Mouse (Mus musculus): ENCODE measurements around the gene Pecr.

The Pecr gene

DNA sequence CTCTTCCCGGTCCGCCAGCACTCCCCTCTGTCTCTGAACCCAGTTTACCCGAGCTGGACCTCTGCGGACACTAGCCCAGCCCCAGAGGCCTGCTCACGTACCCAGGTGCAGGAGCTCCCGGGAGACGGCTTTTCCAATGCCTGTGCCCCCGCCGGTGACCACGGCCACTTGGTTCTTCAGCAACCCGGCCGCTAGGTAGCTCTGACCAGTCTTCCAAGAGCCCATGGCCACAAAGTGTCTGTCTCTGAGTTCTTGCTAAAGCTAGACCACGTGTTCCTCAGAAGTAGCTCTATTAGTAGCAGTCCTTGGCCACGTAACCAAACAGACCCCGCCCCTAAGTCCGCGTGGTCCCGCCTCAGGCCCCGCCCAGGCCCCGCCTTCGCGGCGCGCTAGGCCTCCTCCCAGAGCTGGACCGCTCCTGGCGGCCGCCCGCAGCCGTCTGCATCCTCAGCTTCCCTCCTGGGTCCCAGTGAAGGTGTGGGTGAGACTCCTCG lies at the start of gene Pecr, which contains the start of gene Tmem169:
Gene Pecr (minus strand): TSS at position 323 of the 494 bp plus-strand sequence.
Gene Tmem169 (plus strand): TSS at position 378 of the 494 bp plus-strand sequence.
- peak; percentile 95 for DNase-seq

DNA sequence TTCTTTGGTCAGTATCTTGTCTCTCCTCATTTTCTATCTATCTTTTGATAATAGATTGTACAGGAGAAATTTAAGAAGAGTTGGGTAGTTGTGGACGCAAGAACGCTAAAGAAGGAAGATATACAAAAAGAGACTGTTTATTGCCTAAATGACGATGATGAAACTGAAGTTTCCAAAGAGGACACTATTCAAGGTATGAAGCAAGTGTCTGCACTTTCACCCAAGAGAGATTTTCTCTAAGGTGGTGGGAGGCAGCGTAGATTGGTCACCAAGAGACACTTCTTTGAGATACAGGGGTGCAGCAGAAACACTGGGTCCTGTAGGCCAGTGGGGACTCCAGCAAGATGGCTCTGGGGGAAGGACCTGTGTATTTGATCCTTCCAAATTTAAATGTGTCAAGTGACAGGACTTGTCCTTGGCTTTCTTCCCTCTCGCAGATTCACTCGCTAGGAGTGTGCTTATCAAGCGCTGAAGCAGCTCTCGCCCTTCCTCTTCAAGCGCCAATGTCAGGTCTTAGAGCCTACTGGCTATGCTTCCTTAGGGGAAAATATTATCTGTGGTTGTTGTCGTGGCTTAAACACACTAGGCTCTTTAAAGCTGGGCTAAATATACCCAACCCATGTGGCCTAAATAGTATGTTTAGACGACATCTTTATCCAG lies 42.2 kb upstream of the Pecr start:
- DNase-seq: no peak

- DNase-seq: no peak
Measured at GRCm38 (mm10) chr1:72323248-72323647, 39.1 kb upstream of the Pecr start.

GRCm38 (mm10) chr1:72320759-72321158 lies 36.6 kb upstream of the Pecr start:
- DNase-seq: no peak

DNA sequence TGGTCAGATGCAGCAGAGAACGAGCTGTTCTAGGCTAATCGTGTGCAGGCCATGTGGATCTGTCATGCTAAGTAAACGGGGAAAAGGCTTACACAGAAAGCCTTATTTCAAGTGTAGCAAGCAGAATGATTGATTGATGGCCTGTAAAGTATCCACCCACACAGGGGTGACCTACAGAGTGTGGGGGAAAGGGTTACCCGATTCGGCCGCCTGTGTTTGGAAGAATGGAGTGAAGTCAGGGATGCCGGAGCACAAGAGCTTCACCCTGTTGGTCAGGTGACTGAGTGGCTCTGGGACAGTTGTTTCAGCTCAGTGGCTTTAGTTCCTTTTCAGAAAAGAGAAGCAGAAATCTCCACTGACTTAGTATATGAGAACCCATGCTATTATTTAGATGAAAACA lies 32.8 kb upstream of the Pecr start:
- no peak for DNase-seq

DNA sequence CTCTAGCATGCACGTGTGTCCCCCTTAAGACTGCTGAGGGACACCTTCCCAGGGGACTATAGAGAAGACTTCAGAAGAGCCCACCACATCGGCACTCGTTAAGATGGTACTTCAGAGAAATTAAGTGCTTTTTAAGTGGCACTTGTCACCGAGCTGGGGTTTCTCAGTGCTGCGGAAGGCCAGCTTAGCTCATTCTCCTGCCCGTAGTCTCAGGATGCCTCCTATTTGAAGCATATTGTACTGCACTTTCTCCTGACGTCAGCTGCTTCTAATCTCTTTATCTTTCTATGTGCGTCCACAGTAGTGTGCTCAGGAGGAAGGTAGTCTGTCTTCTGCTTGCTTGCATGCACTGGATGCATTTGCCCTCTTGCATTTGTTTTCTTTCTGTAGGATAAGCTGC lies 32.3 kb upstream of the Pecr start:
- DNase-seq: no peak

GRCm38 (mm10) chr1:72315447-72315846 lies 31.3 kb upstream of the Pecr start:
- DNase-seq: no peak

DNA sequence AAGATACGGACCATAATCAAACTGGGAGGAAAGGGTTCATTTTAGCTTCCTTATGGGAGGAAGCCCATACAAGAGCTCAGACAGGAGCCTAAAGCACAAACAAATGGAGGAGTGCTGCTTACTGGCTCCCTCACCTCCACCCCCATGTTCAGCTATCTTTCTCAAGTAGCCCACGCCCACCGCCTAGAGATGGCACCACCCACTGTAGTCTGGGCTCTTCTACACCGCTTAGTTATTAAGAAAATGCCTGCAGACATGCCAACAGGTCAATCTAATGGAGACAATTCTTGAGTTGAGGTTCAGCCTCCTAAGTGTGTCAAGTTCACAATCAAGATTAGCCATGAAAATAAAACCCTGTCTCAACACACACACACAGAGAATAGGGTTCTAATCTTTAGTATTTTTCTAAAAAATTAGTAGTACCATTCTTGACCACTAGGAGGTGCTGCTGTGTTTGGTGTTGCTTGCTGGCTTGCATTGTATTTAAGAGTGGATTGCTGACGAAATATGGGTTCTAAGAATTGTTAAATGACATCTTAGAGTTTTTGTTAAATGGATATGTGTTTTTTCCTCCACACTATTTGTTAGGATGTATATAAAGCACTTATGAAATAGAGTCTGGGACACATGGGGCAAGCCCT lies 29.4 kb upstream of the Pecr start:
- DNase-seq: no peak

GRCm38 (mm10) chr1:72312701-72313398 lies 28.7 kb upstream of the Pecr start:
- no peak for DNase-seq

GRCm38 (mm10) chr1:72309744-72310424 lies 25.8 kb upstream of the Pecr start:
- DNase-seq: no peak

GRCm38 (mm10) chr1:72308919-72309318 lies 24.8 kb upstream of the Pecr start:
- no peak for DNase-seq

DNA sequence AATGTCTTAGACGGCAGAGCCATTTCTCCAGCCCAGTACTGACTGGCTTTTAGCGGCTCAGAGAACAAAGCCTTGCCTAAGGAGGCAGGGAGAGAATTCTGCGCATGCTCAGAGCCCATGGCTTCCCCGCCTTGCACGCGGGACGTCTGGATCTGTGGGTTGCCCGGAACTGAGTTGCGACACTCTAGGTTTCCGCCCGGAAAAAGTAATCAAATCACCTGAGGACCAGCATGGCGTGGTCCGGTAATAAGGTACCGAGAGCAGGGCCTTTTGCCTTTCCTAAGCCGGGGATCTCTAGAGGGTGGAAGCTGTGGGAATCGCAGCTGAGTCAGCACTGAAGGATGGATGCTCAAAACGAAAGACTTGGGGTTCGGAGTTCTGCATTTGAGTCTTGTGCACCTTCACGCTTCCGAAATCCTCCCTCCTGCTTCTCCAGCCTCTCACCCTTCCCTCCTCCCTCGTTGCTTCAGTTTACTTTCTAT lies 23.2 kb upstream of the Pecr start, which contains the start of gene Xrcc5:
Gene Xrcc5 (plus strand): TSS at position 105 of the 482 bp plus-strand sequence.
- DNase-seq: peak; percentile 94

DNA sequence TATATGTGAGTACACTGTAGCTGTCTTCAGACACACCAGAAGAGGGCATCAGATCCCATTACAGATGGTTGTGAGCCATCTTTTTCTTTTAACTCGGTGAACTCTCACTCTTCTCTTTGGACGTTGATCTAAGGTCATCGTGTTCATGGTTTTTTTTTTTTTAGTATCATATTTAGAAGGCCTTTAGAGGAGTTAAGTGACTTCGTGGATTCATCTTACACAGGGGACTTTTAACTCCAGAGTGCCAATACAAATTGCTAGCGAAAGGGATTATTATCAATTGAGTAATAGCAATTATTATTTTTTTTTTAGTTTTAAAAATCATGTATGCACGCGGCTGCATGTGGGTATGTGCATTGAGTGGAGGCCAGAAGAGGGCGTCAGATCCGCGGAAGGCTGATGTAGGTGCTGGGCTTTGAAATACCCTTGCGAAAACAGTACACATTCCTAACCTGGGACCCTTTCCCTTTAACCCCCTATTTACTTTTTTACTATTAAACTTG lies 22.6 kb upstream of the Pecr start:
- no peak for DNase-seq

DNA sequence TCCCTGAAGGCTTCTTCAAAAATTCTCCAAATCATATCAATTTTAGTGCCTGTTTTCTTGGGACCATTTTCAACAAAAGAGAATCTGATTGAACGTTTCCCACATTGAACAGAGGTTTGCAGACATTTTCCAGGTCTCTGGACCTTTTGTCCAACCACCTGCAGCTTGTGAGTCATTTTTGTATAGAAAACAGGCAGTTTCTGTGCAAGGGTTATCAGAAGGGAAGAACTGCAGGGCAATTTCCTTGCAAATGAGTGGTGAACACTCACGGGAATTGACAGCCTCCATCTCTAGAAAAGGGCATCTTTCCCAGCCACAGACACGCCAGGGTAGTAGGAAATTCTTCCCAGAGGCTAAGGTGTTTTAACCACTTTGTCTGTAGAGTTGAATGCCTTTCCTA lies 22.1 kb upstream of the Pecr start:
- no peak for DNase-seq

- no peak for DNase-seq
Measured at GRCm38 (mm10) chr1:72301845-72302244, 17.7 kb upstream of the Pecr start.

- no peak for DNase-seq
Measured at GRCm38 (mm10) chr1:72295746-72296145, 11.6 kb upstream of the Pecr start.

DNA sequence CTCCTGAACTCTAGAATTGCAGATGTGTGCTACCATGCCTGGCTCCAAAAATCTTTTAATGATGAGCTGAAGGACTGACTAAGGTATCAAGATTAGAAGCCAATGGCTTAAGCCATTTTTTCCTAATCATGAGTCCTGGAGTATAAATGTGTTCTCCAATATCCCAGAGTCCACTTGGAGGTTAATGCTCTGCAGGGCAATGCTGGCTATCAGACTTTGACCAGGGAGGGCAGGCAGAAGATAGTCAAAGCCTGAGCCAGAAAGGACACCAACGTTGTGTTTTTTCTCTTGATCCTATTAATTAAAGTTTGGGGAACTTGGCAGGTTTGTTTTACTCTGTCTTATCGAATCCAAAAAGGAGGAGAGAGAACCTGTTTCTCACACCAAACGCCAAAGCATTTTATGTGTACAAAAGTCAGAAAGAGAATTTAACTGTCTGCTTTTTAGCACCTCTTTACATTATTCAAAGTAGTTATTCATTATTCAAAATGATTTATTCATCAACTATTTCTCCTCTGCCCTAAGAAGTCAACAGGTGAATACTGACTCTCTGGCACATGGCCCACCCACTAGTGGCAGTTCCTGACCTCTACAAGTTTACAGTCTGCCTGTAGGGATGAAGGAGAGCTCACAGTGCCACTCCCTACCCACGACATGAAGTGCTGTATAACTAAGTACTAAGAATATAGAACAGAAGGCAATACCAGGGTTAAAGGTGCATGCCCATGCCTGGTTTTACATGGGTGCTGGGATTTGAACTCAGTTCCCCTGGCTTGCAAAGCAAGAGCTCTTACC lies 10.0 kb upstream of the Pecr start:
- no peak for DNase-seq

DNA sequence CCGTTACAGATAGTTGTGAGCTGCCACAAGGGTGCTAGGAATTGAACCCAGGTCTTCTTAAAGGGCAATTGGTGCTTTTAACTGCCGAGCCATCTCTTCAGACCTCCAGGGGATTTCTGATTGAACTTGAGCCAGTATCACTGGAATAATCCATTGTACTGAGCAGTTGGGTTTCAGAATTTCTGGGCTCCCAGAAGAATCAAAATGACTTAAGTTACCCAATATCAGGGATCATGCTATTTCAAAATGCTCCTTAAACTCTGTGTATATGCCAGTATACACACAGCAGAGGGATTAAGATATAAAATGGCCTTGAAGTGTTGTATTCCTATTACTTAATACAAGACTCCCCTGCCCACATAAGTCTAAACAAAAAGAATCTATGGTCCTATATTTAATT lies 7.8 kb upstream of the Pecr start:
- DNase-seq: no peak

DNA sequence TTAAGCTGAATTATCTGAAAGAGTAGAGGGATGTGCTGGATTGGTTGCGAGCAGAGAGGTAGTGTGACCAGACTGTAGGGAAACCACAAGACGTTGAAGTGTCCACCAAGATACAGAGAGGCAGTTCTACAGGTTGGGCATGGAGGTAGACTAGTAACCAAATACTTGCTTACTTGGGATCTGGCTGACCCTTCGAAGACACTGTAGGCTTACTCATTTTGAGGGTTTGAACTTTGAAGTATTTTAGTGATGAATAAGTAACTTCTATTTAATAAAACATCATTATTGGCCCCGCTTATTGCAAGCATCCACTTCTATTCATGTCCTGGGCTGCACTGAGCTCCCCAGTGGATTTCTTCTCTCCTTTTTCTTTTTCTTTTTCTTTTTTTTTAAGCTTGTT lies 7.3 kb upstream of the Pecr start:
- DNase-seq: no peak

DNA sequence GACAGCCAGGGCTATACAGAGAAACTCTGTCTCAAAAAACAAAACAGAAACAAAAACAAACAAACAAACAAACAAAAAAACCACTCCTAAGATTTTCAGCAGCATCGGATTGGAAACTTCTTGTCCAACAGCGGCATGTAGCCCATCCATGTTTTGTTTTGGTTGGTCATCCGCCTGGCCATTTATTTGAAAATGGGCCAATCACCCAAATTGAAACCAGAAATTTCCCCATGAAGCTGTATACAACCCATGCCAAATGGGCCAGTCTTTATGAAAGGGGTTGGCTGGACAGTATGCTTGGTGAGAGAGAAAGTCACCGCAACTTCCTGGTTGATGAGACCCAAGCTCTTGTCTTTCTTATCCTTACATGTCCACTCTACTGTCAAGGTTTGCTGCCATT lies 6.8 kb upstream of the Pecr start:
- DNase-seq: no peak

GRCm38 (mm10) chr1:72288527-72289150 lies 4.5 kb upstream of the Pecr start:
- no peak for DNase-seq

GRCm38 (mm10) chr1:72287893-72288292 lies 3.8 kb upstream of the Pecr start:
- no peak for DNase-seq

Data from cerebellum, adult 8-10 months (tissue).